Mouse (Mus musculus) retina, embryonic 14.5 days (tissue): ENCODE data around the gene Cbx8.

Experiments
- DNase-seq: peaks from one replicate; pipeline ENCODE4 v3.0.0-alpha.2; 2015; ENCODE audit warnings: low spot score

Cbx8 gene

DNA sequence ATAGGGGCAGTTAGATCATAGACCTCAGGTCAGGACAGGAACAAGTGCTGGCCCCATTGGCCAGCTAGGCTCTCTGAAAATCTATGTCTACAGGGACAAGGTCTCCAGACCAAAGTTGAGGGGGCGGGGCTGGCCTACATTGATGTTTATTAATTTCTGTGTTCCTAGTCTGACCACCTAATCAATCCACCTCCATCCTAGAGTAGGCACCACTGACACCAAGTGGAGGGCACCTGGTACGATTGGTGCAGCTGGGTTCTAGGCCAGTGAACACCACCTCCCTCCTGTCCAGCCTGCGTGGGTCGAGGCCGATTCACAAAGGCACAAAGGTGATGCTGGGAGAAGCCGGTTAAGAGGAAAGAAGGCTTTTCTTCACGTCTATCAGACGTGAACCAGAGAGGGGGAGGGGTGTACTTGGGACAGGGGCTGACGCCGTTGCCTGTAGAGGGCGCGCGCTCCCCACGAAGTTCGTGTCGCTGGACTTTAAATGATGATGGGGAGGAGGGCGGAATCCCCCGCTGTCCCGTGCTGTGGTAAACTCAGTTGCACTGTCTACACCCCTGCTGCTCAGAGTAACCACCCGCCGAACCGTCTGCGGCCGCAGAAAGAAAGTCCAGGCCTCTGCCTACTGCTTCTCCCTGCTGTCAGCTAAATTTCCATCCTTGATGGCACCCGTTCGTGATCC lies 6.8 kb downstream of the Cbx8 start:
- DNase-seq, result peak; percentile 87

DNA sequence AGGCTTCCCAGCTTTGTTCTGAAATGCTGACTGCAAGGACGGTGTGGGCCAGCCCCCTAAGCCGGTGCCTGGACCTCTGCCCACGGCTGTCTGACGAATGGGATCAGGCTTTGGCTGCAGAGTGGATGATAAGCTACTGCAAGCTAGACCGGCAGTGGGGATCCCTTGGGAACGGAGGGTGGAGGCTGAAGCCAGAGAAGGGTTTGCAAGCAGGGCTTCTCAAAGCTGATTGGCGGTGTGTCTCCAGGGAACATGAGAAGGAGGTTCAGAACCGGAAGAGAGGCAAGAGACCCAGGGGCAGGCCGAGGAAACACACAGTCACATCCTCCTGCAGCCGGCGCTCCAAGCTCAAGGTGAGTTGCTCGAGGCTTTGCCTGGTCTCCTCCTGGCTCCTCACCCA lies 14.6 kb downstream of the Cbx8 start:
- no peak for DNase-seq

DNA sequence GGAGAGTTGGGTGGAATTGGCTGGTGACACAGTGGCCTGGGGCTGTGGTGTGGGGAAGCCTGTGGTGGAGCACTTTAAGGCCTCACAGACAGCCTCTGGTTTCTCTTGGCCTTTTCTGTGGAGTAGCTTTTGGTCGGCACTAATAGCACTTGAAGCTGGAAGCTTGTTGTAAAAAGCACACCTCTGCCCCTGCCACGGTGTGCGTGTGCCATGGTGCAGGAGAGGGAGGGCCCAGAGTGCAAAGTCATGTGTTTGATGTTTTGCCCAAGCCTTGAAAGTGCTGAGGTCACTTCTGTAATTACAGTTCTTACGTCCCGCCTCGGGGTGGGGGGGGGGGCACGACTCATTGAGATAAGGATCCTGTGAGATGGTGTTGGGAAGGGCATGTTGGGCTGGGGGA lies 16.5 kb downstream of the Cbx8 start:
- no peak for DNase-seq

DNA sequence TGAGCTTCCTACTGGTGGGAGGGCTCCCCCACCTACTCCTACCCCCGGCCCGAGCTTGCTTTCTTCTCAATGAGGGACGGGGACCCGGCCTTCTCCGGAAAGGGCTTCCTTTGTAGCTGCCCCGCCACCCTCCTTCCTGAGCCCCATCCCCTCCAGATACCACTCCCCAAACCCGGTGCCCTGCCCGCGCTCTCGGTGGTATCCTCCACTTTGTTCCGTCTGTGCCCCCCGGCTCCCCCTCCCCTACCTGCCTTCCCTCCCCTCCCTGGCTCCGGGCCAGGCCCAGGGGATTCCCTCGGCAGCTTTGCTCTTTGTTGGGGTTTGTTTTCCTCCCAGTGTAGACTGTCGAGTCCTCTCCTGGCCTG lies 17.2 kb downstream of the Cbx8 start:
- no peak for DNase-seq

DNA sequence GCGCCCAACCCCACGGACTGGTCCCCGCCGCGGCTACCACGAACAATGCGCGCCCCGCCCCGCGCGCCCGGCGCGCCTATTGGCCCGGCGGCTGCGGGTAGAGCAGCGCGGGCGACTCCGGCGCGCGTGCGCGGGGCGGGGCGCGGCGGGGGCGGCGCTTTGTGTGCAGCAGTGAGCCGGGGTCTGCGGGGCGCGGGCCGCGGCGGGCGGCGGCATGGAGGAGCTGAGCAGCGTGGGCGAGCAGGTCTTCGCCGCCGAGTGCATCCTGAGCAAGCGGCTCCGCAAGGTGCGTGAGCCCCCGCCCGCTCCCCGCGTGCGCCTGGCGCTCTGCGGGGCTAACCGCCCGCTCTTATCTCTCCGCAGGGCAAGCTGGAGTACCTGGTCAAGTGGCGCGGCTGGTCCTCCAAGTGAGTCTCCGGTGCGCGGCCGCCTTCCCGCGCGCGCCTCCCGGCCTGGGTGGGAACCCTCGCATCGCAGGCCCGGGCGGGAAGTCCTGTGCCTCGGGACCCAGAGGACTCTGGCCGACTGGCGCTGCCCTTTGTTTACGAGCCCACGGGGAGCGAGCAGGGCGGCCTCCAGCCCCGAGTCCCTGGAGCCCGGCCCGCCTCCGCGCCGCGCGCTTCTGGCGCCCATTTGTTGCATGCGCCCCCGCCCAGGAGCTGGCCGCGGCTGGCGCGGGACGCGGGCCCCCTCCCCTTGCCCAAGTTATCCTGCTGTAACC lies 17.7 kb downstream of the Cbx8 start, which contains the start of gene Cbx2:
Gene Cbx2, plus strand, starts transcription at position 68 of the 721 bp plus-strand sequence.
- DNase-seq, result peak; percentile 91

DNA sequence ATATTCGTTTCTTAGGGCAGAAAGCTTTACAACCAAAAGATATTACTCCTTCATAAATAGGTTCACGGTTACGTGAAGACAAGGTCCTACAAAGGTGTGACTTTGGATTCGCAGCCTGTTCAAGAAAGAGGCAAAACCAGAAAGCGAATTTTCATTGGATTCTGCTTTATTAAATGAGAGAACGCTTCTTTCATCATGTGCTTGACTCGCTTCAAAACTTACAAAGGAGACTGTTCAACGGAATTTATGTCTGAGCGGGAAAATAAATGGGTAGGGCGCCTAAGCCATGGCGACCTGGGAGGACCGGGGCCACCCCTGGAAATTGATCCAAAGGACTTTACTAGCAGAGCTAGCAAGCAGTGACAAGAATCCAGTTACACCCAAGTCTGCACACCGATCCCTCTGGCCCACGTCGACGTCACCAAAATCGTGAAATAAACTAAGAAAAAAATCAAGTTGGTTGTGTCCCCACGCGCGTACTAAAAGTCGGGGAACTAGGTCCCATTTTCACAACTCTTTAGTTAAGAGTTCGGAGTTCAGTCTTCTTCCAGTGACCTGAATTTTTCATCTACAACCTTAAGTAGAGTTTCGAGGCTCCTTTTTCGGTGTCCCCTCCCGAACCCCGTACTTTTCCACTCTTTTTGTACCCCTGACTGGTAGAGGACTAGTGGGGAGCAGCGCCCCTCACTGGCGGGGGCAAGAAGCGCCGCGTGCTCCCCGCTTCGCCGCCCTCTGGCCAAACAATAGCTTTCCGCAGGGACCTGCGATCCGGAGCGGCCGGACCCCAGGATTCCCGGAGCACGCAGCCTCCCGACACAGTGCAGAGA lies 18.5 kb downstream of the Cbx8 start:
- no peak for DNase-seq

DNA sequence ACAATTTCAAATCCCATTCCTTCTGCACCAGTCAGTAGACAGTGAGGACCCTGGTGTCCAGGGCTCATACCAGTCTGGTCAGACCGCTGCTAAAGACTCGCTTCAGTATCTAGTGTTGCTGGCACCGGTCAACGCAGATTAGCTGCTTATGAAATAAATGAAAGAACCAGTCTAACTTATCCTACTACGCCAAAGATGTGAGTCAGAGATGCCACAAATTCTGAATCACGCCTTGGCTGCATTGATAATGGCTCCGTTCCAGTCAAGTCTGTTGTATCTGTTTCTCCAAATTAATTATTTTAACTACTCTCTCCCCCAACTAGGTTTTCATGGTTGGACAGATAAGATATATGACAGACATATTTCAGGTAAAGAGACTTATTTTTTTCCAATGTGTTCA lies 19.6 kb downstream of the Cbx8 start:
- no peak for DNase-seq

DNA sequence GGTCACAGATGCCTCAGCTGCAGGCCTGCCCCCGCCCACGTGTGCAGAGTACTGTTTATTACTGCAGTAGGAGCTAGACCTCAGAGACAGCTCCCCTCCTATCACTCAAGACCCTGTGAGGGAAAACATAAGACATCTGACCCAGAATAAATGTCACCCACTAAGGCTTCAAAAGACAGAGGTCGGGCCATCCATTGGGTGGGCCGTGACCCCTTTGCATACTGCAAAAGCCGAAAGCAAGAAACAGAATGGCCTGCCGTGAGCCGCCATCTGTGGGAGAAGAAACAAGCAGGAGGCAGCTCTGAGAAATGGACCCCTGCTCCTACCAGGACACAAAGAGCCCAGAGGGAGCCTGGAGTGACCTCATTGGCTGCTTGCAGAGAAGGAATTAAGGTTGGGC lies 23.3 kb downstream of the Cbx8 start:
- DNase-seq, result no peak

DNA sequence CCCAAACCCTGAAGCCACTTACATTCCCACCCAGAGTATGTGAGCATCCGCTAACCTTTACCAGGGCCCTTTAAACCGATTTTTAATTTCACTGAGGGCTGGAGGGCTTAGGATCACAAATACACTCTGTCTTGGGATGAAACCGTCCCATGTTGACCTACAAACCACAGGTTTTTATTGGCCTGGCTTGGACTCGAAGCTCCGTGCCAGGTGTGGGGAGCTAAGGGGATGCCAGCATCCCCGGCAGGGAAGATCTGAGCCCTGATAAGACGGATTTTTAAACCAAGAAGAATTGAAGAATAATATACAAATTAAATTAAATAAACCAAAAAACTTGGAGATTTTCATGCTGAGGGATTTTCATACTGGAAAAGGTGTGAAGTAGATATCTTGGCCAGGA lies 26.3 kb downstream of the Cbx8 start:
- DNase-seq, result no peak

DNA sequence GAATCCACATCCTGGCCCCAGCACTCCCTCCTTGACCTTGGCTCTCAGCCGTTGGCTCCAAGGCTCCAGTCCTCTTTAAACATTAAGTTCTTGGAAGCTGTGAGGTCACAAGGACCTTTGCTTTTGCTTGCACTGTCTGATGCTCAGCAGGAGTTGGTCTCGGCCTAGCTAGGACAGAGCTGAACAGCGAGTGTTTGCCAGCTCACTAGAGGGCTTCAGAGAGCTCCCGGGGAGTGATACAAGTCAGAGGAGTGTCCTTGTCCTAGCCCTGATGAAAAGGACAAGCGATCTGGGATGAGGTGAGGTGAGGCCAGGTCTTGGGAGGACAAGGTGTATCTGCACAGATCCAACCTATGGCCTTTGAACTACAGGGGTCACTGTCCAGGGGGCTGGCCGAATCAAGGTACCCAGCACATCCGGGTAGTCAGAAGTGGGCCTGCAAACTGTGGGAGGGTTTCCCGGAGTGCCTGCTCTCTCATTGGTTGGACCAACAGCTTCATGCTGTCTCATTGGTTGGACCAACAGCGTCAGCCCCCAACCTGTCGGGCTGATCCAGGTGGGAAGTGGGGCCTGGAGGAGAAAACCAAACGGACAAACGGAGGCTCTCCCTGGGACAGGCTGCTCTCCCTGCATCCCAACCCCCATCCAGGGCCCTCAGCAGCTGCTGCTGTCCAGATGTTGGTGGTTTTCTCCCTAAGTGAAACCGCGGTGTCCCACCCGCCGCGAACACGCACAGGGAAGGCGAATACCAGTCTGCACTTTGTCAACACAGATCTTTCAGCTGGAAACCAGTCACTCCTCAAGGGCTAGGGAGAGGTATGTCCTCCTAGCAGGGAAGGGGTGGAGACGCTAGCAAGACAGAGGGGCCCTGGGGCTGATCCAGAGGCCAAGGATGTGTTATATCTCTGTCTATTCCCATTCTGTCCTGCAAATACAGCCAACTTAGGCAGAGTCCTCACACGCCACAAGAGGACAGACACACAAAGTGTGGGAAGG lies 33.0 kb downstream of the Cbx8 start:
- no peak for DNase-seq

DNA sequence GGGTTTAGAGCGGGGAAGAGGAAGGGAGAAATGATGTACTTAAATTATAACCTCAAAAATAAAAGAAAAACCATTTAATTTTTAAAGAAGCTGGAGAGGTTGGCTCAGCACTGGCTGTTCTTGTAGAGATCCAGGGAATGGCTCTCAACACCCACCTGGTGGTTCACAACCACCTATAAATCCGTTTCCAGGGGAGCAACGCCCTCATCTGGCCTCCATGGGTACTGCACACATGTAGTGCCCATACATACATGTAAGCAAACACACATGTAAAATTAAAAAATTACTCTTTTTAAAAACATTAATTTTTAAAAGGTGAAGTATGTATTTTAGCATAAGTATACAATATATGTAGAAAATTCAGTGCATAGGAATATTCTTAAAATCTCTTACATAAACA lies 34.3 kb downstream of the Cbx8 start:
- no peak for DNase-seq

DNA sequence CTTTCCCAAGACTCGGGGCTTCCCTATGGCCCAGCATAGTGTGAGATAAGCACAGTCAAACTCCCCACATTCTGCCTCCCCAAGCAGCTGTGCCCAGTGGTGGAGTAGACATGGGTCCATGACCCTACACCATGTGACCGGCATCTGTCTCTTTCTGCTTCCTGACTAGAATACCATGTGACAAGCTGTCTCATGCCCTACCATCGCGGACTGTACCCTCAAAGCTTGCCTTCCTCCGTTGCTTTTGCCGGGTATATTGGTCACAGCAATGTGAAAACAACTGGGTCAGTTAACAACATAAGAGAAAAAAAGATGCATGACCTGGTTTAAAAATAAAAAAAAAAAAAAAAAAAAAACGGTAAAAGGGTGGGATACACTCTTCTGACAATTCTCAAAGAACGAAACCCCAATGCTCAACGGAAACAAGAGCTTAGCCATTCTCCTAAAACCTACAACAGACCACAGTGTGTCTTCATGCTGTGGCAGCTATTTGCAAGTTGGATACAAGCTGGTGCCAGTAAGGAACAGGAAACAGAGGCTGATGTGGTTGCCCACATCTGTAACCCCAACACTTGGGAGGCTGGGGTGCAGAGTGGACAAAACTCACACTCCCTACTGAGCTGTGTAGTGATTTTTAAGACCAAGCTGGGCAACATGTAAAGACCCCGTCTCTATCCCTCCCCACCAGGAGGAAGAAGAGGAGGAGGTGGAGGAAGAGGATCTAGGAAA lies 35.1 kb downstream of the Cbx8 start:
- no peak for DNase-seq

DNA sequence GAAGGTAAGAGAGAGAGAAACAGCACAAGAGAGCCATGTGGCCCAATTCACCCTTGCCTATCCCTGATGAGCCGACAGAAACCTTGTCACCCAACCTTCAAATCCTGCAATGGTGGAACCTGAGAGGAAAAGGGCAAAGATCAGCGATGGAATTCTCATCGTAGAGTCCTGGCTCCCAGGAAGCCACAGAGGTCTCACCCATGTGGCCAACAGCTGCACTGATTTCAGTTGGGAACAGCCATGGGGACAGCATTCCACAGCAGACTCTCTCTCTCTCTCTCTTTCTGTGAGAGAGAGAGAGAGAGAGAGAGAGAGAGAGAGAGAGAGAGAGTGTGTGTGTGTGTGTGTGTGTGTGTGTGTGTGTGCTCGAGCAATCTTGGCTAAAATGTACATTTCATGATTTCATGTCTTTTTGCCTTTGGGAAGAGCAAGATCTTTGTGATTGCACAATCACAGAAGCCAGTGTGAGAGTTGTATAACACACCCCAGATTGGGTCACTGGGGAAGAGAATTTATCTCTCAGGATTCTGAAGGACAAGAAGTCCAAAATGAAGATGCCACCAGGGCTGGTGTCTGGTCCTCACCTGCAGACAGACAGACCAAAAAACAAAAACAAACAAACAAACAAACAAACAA lies 39.2 kb downstream of the Cbx8 start:
- no peak for DNase-seq

DNA sequence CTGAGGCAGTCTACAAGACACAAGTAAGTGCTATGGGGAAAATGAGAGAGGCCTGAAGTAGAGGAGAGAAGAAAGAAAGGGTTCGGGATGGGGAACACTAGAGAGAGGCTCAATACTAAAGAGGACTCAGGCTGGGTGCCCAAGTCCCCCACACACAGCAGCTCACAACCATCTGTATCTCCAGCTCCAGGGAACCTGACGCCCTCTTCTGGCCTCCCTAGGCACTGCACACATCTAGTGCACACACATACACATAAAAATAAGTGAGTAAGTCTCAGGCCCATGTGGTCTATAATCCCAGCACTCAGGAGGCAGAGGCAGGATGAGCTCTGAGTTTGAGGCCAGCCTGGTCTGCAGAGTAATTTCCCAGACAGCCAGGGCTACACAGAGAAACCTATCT lies 39.9 kb downstream of the Cbx8 start:
- no peak for DNase-seq

DNA sequence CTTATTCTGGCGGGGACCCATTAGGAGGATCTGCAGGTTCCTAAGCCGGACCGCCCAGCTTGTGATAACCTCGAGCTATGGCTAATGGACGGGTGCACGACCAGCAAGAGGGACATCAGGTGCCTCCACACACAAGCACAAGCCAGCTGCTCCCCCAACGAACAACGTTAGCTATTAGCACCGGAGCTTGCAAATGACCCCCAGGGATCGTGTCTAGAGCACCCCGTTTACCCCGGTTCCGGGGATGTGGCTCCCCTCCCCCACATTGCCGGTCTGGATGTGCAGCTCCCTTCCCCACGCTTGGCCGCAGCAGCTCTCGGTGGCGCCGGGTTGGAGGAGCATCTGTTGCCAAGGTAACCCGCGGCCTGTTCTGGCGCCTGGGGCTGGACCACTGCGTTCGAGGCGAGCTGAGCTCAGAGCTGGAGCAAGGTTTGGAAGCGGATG lies 41.4 kb downstream of the Cbx8 start:
- peak; percentile 73 for DNase-seq

DNA sequence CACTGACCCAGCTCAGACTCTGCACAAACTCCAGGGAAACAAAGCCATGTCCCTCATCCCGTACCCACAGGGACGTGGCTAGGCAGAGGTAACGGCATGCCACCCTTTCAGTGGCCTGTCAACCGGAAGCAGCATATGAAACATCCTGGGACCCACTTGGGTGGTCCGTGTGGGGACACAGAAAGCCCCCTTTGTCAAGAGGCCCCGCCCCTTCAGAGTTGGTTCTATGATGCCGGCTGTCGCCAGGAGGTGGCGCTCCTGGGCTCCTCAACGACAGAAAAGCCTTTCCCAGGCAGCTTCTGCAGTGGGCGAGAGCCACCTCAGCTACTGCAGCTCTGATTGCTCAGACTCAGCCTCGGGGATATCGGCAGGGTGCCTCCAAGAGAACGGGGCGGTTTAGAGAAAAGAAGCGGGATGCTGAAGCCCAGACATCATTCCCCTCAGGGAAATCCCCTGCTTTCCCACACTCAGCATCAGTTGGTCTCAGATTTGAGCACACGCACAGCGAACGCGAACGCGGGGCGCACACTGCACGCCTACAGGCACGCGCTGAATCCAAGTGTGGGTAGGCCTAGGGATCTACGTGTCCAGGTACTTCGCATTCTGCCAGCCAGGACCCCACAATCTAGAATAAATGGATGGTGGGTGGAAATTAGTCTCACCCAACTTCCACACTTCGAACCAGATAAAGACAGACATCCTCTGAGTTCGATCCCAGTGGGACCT lies 42.1 kb downstream of the Cbx8 start:
- peak; percentile 98 for DNase-seq

DNA sequence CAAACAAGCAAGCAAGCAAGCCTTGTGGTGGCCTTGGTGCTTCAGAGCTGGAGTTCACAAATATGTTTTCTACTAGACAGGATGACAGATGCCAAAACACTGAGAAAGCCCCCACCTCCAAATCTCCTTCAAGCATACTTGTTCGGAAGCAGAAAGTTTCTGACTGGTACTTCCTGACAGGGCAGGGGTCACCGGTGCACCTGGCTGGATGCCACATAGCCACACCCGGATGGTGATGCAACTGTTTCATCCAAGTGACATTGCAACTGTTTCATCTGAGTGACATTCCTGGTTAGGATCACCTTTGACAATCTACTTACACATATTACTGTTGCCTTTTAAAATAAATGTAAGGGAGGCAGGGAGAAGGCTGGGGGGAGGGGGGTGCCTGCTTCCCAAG lies 43.6 kb downstream of the Cbx8 start:
- no peak for DNase-seq

DNA sequence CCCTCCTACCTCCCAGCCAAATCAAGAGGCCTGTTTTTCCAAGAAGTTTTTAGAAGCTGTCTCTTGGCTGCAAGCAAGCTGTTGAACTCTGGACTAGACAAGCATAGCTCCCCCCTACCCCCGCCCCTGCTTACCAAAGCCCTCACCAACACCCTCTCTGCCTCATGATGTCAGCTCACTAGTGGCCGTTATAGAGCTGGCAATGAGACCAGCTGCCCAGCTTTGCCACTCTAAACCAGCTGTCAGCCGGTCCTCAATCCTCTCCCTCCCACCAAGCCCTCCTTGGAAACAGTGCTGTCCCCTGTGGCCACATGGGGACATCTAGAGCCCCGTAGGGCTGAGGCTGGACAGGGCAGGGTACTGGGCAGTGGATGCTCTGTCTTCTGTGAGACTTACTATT lies 45.3 kb downstream of the Cbx8 start:
- peak; percentile 69 for DNase-seq

DNA sequence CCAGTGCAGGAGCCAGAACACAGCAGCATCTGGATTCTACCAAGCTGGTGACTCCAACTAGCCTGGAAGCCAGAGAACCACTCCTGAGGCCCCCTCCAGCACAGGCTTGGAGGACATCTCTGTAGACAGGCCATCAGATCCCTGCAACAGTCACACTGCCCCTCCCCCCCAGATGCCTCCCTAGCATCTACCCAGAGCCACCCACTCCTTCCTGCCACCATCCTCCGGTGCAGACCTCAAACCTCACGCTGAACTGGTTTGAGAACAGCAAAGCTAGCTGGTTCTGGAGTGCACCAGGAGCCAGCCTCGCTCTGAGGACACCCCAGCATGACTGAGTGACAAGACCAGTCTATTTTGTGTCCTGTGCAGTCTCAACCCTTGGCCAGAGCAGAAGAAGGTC lies 48.0 kb downstream of the Cbx8 start:
- no peak for DNase-seq

DNA sequence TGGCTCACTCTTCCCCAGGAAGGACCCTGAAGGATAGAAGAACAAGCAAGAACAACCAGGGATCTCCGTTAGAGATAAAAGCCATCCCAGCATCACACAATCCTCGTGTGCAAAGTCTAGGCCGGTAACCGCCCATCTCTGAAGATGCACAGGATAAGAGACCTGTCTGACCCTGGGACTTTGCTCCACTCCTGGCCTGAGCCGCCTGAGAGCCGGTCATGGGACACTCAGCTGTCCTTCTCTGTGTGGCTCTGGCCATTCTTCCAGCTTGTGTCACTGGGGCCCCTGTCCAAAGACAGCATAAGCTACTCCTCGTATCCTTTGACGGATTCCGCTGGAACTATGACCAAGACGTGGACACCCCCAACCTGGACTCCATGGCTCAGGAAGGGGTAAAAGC lies 52.8 kb downstream of the Cbx8 start, which contains the start of gene Enpp7:
Gene Enpp7, plus strand, starts transcription at position 190 of the 400 bp plus-strand sequence.
- DNase-seq, result no peak
